Mouse (Mus musculus) erythroblast, embryonic 14.5 days (primary cell): Measurements from ENCODE around the gene Nol7.

Source experiments
- GATA1 ChIP-seq: IDR thresholded peaks from 2 replicates; pipeline ENCODE4 v1.6.1; 2012; ENCODE audit warnings: low read length, inconsistent platforms, mixed read lengths
- TAL1 ChIP-seq: IDR thresholded peaks from 3 replicates; pipeline ENCODE4 v1.6.1; 2012; ENCODE audit warnings: low read length, inconsistent platforms, mixed read lengths

DNA sequence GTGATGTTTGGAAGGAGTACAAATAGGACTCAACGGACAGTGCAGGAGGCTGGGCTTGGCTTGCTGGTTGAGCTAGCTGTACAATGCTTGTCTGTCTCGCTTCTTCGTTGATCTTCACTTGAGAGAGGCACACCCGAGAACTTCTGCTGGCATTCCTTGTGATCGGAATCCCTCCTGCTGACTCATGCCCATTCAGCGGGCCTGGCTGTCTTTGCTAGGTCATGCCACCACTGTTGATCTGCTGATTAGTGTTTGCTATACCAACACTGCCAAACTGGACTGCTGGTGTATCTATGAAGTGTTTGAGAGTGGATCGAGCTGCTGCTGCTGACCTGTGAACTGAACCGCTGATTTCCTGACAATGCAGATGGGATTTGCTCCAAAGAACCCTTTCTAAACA lies 48.8 kb upstream of the Nol7 start:
- no peak for TF ChIP-seq TAL1
- no peak for TF ChIP-seq GATA1
